Mouse (Mus musculus): ENCODE data around the gene Eif2s3y. TPM values are rescaled to one million over a fixed set of nuclear protein-coding genes. Genes with fewer than 3 reads are reported as not detected.

Eif2s3y gene
- polyA plus RNA-seq (2016; fragmentation: Nextera tagmentation; extraction: Ambion mirVana) = 23.3 and 32.7 TPM in 2 replicates

- no peak within 1 kb of the TSS for H3K27ac ChIP-seq
- no peaks in the 10 kb centered on the region for H3K9me3 ChIP-seq
- WGBS = 18% methylated on average over 18 of the region's 31 CpGs
- no peaks in the 10 kb centered on the region for H3K36me3 ChIP-seq
- no peaks in the 10 kb centered on the region for H3K27me3 ChIP-seq (ENCODE audit: insufficient read depth, poor library complexity, severe bottlenecking)
- no peaks in the 10 kb centered on the region for H3K4me1 ChIP-seq
- peak; percentile 74 for DNase-seq (ENCODE audit: low spot score)
- H3K4me3 ChIP-seq = peak within 1 kb of the TSS; percentile 47
Observed at GRCm38 (mm10) chrY:1009882-1010751, at the start of gene Eif2s3y. Eif2s3y (plus strand) TSS chrY:1010543.

Small RNAs within 50 kb of the gene (microRNA-seq; reads per million reads assigned to microRNA genes)
- not detected for gene Gm47281

Other genes starting within 250 kb of the Eif2s3y start
- gene Zfy1, start 213.1 kb upstream of the Eif2s3y start, polyA plus RNA-seq (2016; fragmentation: Nextera tagmentation; extraction: Ambion mirVana) = not detected in 2 replicates
- not detected in 2 replicates for gene Uba1y, start 191.9 kb upstream of the Eif2s3y start, polyA plus RNA-seq (2016; fragmentation: Nextera tagmentation; extraction: Ambion mirVana)
- gene Kdm5d, start 112.8 kb upstream of the Eif2s3y start, polyA plus RNA-seq (2016; fragmentation: Nextera tagmentation; extraction: Ambion mirVana) = 5.9 and 9.2 TPM in 2 replicates
- gene Uty, start 235.2 kb downstream of the Eif2s3y start, polyA plus RNA-seq (2016; fragmentation: Nextera tagmentation; extraction: Ambion mirVana) = 8.6 and 10.4 TPM in 2 replicates